In the genomic region with DNA sequence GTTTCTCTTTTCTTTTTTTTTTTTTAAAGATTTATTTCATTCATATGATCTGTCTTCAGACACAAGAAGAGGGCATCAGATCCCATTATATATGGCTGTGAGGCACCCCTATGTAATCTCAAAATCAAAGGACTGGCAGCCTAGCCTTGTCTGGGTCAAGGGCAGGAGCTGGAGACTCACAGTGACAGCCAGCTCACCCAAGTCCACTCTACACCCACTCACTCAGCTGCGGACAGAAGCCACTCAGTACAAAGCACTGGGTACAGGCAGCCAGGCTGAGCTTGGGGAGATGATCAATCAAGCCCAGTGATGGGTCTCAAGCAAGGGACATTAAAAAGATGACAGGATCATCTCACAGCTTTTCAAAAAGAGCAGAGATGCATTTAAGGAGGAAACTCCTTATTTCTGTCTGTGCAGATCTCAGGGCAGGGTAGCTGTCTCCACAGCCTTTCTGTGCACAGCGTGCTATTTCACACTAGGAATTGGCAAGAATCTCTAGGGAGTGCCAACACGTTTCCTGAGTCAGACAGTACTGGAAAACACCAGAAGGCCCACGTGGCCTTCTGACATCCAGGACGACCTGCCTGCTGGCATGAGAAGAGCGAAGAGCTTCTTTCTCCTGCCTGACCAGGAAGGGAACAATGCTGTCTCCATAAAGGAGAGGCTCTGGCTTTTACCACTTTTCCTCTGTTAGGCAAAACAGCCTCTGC, we compare ENCODE assay signal across 31 mouse cellular contexts. TPM values are rescaled to one million over a fixed set of nuclear protein-coding genes. Genes with fewer than 3 reads are reported as not detected.
DNase-seq lines count a peak whose midpoint lies in the region; ATAC-seq lines count a peak whose summit lies in the region.
"Had no signal": no experiment of that assay in that cellular context is flagged by ENCODE, and none has a peak within 500 bp of the region (broad histone marks: within the 10 kb centered on the region; RNA-seq: fewer than 3 reads in every experiment).

No protein-coding gene starts in this region.

- H3K36me3 ChIP-seq in heart, embryonic 12.5 days = peaks cover 87% of the 10 kb centered on the region

- DNase-seq in adrenal gland, adult (ENCODE audit: inconsistent age in 2 of 2, low spot score in 1 of 2) = peak; percentile 74 to 87
- DNase-seq in adrenal gland, postnatal 4 days (ENCODE audit: low spot score in 2 of 2) = no peak
- DNase-seq in heart, adult 18-20 months = peak; percentile 41 to 63
- peak; percentile 37 for DNase-seq in MN1 (ENCODE audit: low spot score)
- DNase-seq in adrenal gland, postnatal 25 days = peak; percentile 28
- DNase-seq in testis, postnatal 14 days (ENCODE audit: low spot score) = no peak
- no peak for DNase-seq in right cerebral cortex, postnatal 4 days
- DNase-seq: cerebellum, adult 8-10 months; gastrocnemius, postnatal 10 days; heart, adult 11 months; heart, postnatal 36 days; kidney, adult 9 months; kidney, postnatal 14 days; lung, embryonic 14.5 days; lung, postnatal 14 days; thymus, adult 2 months; thymus, postnatal 36 days had no signal

- no peak overlapping the region for H3K27ac ChIP-seq in heart, embryonic 12.5 days (ENCODE audit: poor library complexity, severe bottlenecking)
- H3K27ac ChIP-seq: embryonic facial prominence, embryonic 10.5 days; embryonic facial prominence, embryonic 15.5 days; forebrain, embryonic 12.5 days; heart, embryonic 15.5 days; hindbrain, embryonic 14.5 days; left cerebral cortex, adult 2 months; limb, embryonic 12.5 days; liver, embryonic 15.5 days; midbrain, embryonic 15.5 days; neural tube, embryonic 15.5 days; stomach, postnatal 0 days had no signal

- no peak overlapping the region for H3K4me2 ChIP-seq in heart, embryonic 12.5 days
- H3K4me2 ChIP-seq: embryonic facial prominence, embryonic 15.5 days; forebrain, embryonic 12.5 days; heart, embryonic 15.5 days; hindbrain, embryonic 14.5 days; limb, embryonic 12.5 days; liver, embryonic 15.5 days; lung, embryonic 14.5 days; midbrain, embryonic 15.5 days; neural tube, embryonic 15.5 days had no signal

- 83% methylated on average over 6 of the region's 6 CpGs for WGBS in heart, embryonic 12.5 days

- no peaks in the 10 kb centered on the region for H3K9me3 ChIP-seq in heart, embryonic 12.5 days (replicated peaks)
- H3K9me3 ChIP-seq: embryonic facial prominence, embryonic 10.5 days; embryonic facial prominence, embryonic 15.5 days; heart, embryonic 15.5 days; liver, embryonic 15.5 days; midbrain, embryonic 15.5 days; neural tube, embryonic 15.5 days had no signal

- no peak for ATAC-seq in heart, embryonic 12.5 days (ENCODE audit: insufficient number of reproducible peaks, low FRiP score)
- ATAC-seq: intestine, postnatal 0 days; midbrain, embryonic 15.5 days had no signal

- no peaks in the 10 kb centered on the region for H3K27me3 ChIP-seq in heart, embryonic 12.5 days (replicated peaks)
- H3K27me3 ChIP-seq: CH12.LX; embryonic facial prominence, embryonic 15.5 days; forebrain, embryonic 12.5 days; heart, embryonic 15.5 days; limb, embryonic 12.5 days; liver, embryonic 15.5 days; midbrain, embryonic 15.5 days; neural tube, embryonic 15.5 days had no signal

- no peak overlapping the region for H3K4me3 ChIP-seq in heart, embryonic 12.5 days
- H3K4me3 ChIP-seq: embryonic facial prominence, embryonic 10.5 days; embryonic facial prominence, embryonic 15.5 days; forebrain, embryonic 12.5 days; heart, embryonic 15.5 days; left cerebral cortex, adult 2 months; limb, embryonic 12.5 days; liver, embryonic 15.5 days; midbrain, embryonic 15.5 days; neural tube, embryonic 15.5 days had no signal

- no peaks in the 10 kb centered on the region for H3K4me1 ChIP-seq in heart, embryonic 12.5 days (replicated peaks)
- H3K4me1 ChIP-seq: embryonic facial prominence, embryonic 10.5 days; embryonic facial prominence, embryonic 15.5 days; forebrain, embryonic 12.5 days; heart, embryonic 15.5 days; limb, embryonic 12.5 days; liver, embryonic 15.5 days; midbrain, embryonic 15.5 days; neural tube, embryonic 15.5 days had no signal

- no peak overlapping the region for H3K9ac ChIP-seq in heart, embryonic 12.5 days
- H3K9ac ChIP-seq: embryonic facial prominence, embryonic 15.5 days; forebrain, embryonic 12.5 days; heart, embryonic 15.5 days; hindbrain, embryonic 14.5 days; limb, embryonic 12.5 days; liver, embryonic 15.5 days; lung, embryonic 14.5 days; midbrain, embryonic 15.5 days; neural tube, embryonic 15.5 days had no signal

RNA-seq across cellular contexts. Expression of gene Ankrd10, which starts 21.3 kb away (rescaled TPM):
- 10 to 100 TPM; 86.5 to 97.9 TPM for total RNA-seq in adrenal gland, postnatal 4 days (2021)
- 10 to 100 TPM; 19.6 to 19.8 TPM for total RNA-seq in heart, adult 18-20 months (2021)
- polyA plus RNA-seq in heart, embryonic 12.5 days (2016; fragmentation: Nextera tagmentation; extraction: Ambion mirVana) = 70.6 and 71.7 TPM in 2 replicates
- 76.1 and 77.4 TPM in 2 replicates for total RNA-seq in adrenal gland, postnatal 25 days (2021)

RNA-seq across cellular contexts. Expression of gene Ing1, which starts 58.9 kb away (rescaled TPM):
- 10 to 100 TPM; 46.7 to 50.0 TPM for total RNA-seq in adrenal gland, postnatal 4 days (2021)
- total RNA-seq in heart, adult 18-20 months (2021) = 10 to 100 TPM; 16.2 to 18.3 TPM
- polyA plus RNA-seq in heart, embryonic 12.5 days (2016; fragmentation: Nextera tagmentation; extraction: Ambion mirVana) = 25.2 and 26.5 TPM in 2 replicates
- 37.9 and 47.1 TPM in 2 replicates for total RNA-seq in adrenal gland, postnatal 25 days (2021)

Comparison
In these comparisons a context has a peak if more than half of its experiments do, and no peak if none do; other contexts are left out.
1. DNase-seq: peak in adrenal gland, adult (2 of 2), heart, adult 18-20 months (2 of 2), MN1 (single experiment) and adrenal gland, postnatal 25 days (single experiment); none in adrenal gland, postnatal 4 days (0 of 2), testis, postnatal 14 days (single experiment) and right cerebral cortex, postnatal 4 days (single experiment).